Mouse (Mus musculus): ENCODE measurements around the gene Tsacc.

GRCm38 (mm10) chr3:88291970-88292369 is 4.8 kb downstream of the Tsacc start:
- no peak for TF ChIP-seq CTCF (IDR thresholded peaks at IDR 0.05; ENCODE audit: low read depth, low read length)
- no peak for TF ChIP-seq POLR2A (IDR thresholded peaks at IDR 0.05; ENCODE audit: borderline replicate concordance, low read depth, low read length)
